Mouse (Mus musculus) adrenal gland, adult 18-20 months (tissue): Measurements from ENCODE around the gene Maml3. TPM values are rescaled to one million over a fixed set of nuclear protein-coding genes. Genes with fewer than 3 reads are reported as not detected.

Experiments
- DNase-seq, 2 experiments: peaks; one replicate each; pipeline ENCODE4 v3.0.0; 2021 to 2022; ENCODE audit warnings: low spot score in 2 of 2
- total RNA-seq, 2 experiments: library from RNA; stranded (reverse); gene quantifications; 1 replicate in 1 of 2; 2 replicates in 1 of 2; pipeline ENCODE4 v1.2.3; 2021

Gene Maml3
- total RNA-seq, 2 experiments from 2014 or later: 6.4 to 8.2 TPM

GRCm38 (mm10) chr3:51753262-51753661 lies 351.6 kb downstream of the Maml3 start:
- no peak for DNase-seq

GRCm38 (mm10) chr3:51751440-51751839 lies 353.4 kb downstream of the Maml3 start:
- no peak for DNase-seq

- no peak for DNase-seq
Measured at GRCm38 (mm10) chr3:51749812-51750481, 354.9 kb downstream of the Maml3 start.

GRCm38 (mm10) chr3:51749421-51749811 lies 355.5 kb downstream of the Maml3 start:
- DNase-seq: no peak

- DNase-seq: no peak
Measured at GRCm38 (mm10) chr3:51748436-51749376, 356.2 kb downstream of the Maml3 start.

GRCm38 (mm10) chr3:51746816-51747215 lies 358.1 kb downstream of the Maml3 start:
- DNase-seq: no peak

- no peak for DNase-seq
Measured at GRCm38 (mm10) chr3:51745162-51745561, 359.7 kb downstream of the Maml3 start.

- no peak for DNase-seq
Measured at GRCm38 (mm10) chr3:51744339-51744759, 360.5 kb downstream of the Maml3 start.

GRCm38 (mm10) chr3:51742405-51742804 lies 362.5 kb downstream of the Maml3 start:
- DNase-seq: no peak

GRCm38 (mm10) chr3:51741824-51742223 lies 363.1 kb downstream of the Maml3 start:
- DNase-seq: no peak

- DNase-seq: no peak
Measured at GRCm38 (mm10) chr3:51739835-51740112, 365.1 kb downstream of the Maml3 start.

- no peak for DNase-seq
Measured at GRCm38 (mm10) chr3:51739049-51739834, 365.6 kb downstream of the Maml3 start.

- no peak for DNase-seq
Measured at GRCm38 (mm10) chr3:51733685-51734084, 371.2 kb downstream of the Maml3 start.

GRCm38 (mm10) chr3:51731949-51732636 lies 372.8 kb downstream of the Maml3 start:
- DNase-seq: no peak

GRCm38 (mm10) chr3:51730662-51731061 lies 374.2 kb downstream of the Maml3 start:
- no peak for DNase-seq

GRCm38 (mm10) chr3:51729109-51729918 lies 375.6 kb downstream of the Maml3 start:
- no peak for DNase-seq

- DNase-seq: no peak
Measured at GRCm38 (mm10) chr3:51728456-51728855, 376.4 kb downstream of the Maml3 start.

GRCm38 (mm10) chr3:51727968-51728367 lies 376.9 kb downstream of the Maml3 start:
- no peak for DNase-seq

- DNase-seq: no peak
Measured at GRCm38 (mm10) chr3:51727487-51727886, 377.4 kb downstream of the Maml3 start.

GRCm38 (mm10) chr3:51726257-51726656 lies 378.6 kb downstream of the Maml3 start:
- DNase-seq: no peak
